Mouse (Mus musculus) inflammation-experienced regulatory T-cells, adult 6 months (primary cell): ENCODE data around the gene Dact2. TPM values are rescaled to one million over a fixed set of nuclear protein-coding genes. Genes with fewer than 3 reads are reported as not detected.

Experiments
- ATAC-seq: one replicate; pipeline ENCODE4 v1.8.0; 2017
- polyA plus RNA-seq, 3 experiments: library from polyadenylated mRNA; unstranded; fragments of 100-300 nt; shearing (Covaris generic); gene quantifications; one replicate each; pipeline ENCODE4 v1.2.1; 2017

Gene Dact2
- polyA plus RNA-seq = under 1 TPM in 1 of 3 experiments, not detected in 2; 0.11 TPM

- ATAC-seq = no peak
Observed at GRCm38 (mm10) chr17:14204061-14204460, at the start of gene Dact2. Gene Dact2, minus strand, starts transcription at chr17:14204304.

GRCm38 (mm10) chr17:14252456-14252855 is 48.4 kb upstream of the Dact2 start:
- ATAC-seq = no peak

GRCm38 (mm10) chr17:14250401-14250800 is 46.3 kb upstream of the Dact2 start:
- no peak for ATAC-seq

GRCm38 (mm10) chr17:14249595-14249994 is 45.5 kb upstream of the Dact2 start:
- no peak for ATAC-seq

GRCm38 (mm10) chr17:14247931-14248330 is 43.8 kb upstream of the Dact2 start:
- ATAC-seq = no peak

GRCm38 (mm10) chr17:14246266-14246665 is 42.2 kb upstream of the Dact2 start:
- no peak for ATAC-seq

GRCm38 (mm10) chr17:14244195-14244965 is 40.3 kb upstream of the Dact2 start:
- ATAC-seq = no peak

- no peak for ATAC-seq
Observed at GRCm38 (mm10) chr17:14242634-14243033, 38.5 kb upstream of the Dact2 start.

GRCm38 (mm10) chr17:14239960-14240359 is 35.9 kb upstream of the Dact2 start:
- no peak for ATAC-seq

- ATAC-seq = no peak
Observed at GRCm38 (mm10) chr17:14237134-14237533, 33.0 kb upstream of the Dact2 start.

GRCm38 (mm10) chr17:14234774-14235389 is 30.8 kb upstream of the Dact2 start:
- ATAC-seq = no peak

GRCm38 (mm10) chr17:14233658-14234057 is 29.6 kb upstream of the Dact2 start:
- no peak for ATAC-seq

- no peak for ATAC-seq
Observed at GRCm38 (mm10) chr17:14232629-14233028, 28.5 kb upstream of the Dact2 start.

- no peak for ATAC-seq
Observed at GRCm38 (mm10) chr17:14230698-14231430, 26.8 kb upstream of the Dact2 start.

GRCm38 (mm10) chr17:14228381-14228780 is 24.3 kb upstream of the Dact2 start:
- no peak for ATAC-seq

- ATAC-seq = no peak
Observed at GRCm38 (mm10) chr17:14227601-14228000, 23.5 kb upstream of the Dact2 start.

- no peak for ATAC-seq
Observed at GRCm38 (mm10) chr17:14226778-14227177, 22.7 kb upstream of the Dact2 start.

GRCm38 (mm10) chr17:14225982-14226652 is 22.0 kb upstream of the Dact2 start:
- no peak for ATAC-seq

- no peak for ATAC-seq
Observed at GRCm38 (mm10) chr17:14221893-14222615, 17.9 kb upstream of the Dact2 start.

GRCm38 (mm10) chr17:14220606-14221202 is 16.6 kb upstream of the Dact2 start:
- ATAC-seq = no peak

- ATAC-seq = no peak
Observed at GRCm38 (mm10) chr17:14213976-14214529, 9.9 kb upstream of the Dact2 start.
